Mouse (Mus musculus) neural tube, embryonic 12.5 days (tissue): ENCODE results near the gene Lrrk1. TPM values are rescaled to one million over a fixed set of nuclear protein-coding genes. Genes with fewer than 3 reads are reported as not detected.

Source experiments
- ATAC-seq: fragments of 200-750 bp; cut with Nextera tagmentation; 2 replicates; pipeline ENCODE4 v1.8.0; 2017; ENCODE audit warnings: low read depth, mild to moderate bottlenecking, moderate TSS enrichment, moderate library complexity; ENCODE audit not compliant: low FRiP score
- H3K27ac ChIP-seq: fragments of 300-500 bp; sonication (generic); 2 replicates; pipeline ENCODE4 v1.5.1; 2016
- H3K27me3 ChIP-seq: fragments of 300-500 bp; sonication (generic); replicated peaks from 2 replicates; pipeline ENCODE4 v1.6.1; 2016; ENCODE audit warnings: mild to moderate bottlenecking
- H3K36me3 ChIP-seq: fragments of 300-500 bp; sonication (generic); 2 replicates; pipeline ENCODE4 v1.6.1; 2016; ENCODE audit warnings: mild to moderate bottlenecking
- H3K4me1 ChIP-seq: fragments of 300-500 bp; sonication (generic); 2 replicates; pipeline ENCODE4 v1.6.1; 2016
- H3K4me2 ChIP-seq: fragments of 300-500 bp; sonication (generic); replicated peaks from 2 replicates; pipeline ENCODE4 v1.6.1; 2016; ENCODE audit warnings: mild to moderate bottlenecking
- H3K4me3 ChIP-seq: fragments of 300-500 bp; sonication (generic); 2 replicates; pipeline ENCODE4 v1.5.1; 2016
- H3K9ac ChIP-seq: fragments of 300-500 bp; sonication (generic); 2 replicates; pipeline ENCODE4 v1.6.1; 2016; ENCODE audit warnings: mild to moderate bottlenecking
- H3K9me3 ChIP-seq: fragments of 300-500 bp; sonication (generic); 2 replicates; pipeline ENCODE4 v1.6.1; 2016; ENCODE audit warnings: mild to moderate bottlenecking
- WGBS: fragments of 180-500 bp; shearing (Covaris S2); methylation state at CpG from one replicate; pipeline ENCODE4 v1.1.7; 2016; 5-methylcytosine and 5-hydroxymethylcytosine counted together
- polyA plus RNA-seq: library from polyadenylated mRNA; unstranded; fragments of >200 nt; fragmentation: Nextera tagmentation; extraction: Ambion mirVana; gene quantifications from 2 replicates; pipeline ENCODE4 v1.2.1, GENCODE M21; 2016

Lrrk1 gene
- polyA plus RNA-seq, 1 experiment from 2014 or later, result 8.5 TPM

GRCm38 (mm10) chr7:66330610-66331009 is 57.5 kb downstream of the Lrrk1 start:
- H3K9ac ChIP-seq, result no peak overlapping the region
- H3K9me3 ChIP-seq, result no peaks in the 10 kb centered on the region
- H3K4me1 ChIP-seq, result no peaks in the 10 kb centered on the region
- no peak overlapping the region for H3K4me3 ChIP-seq
- no peak for ATAC-seq
- H3K27ac ChIP-seq, result no peak overlapping the region
- H3K36me3 ChIP-seq, result no peaks in the 10 kb centered on the region
- WGBS, result 85% methylated on average over 9 of the region's 9 CpGs
- H3K27me3 ChIP-seq, result no peaks in the 10 kb centered on the region
- no peak overlapping the region for H3K4me2 ChIP-seq

- 75% methylated on average over 2 of the region's 2 CpGs for WGBS
Observed at GRCm38 (mm10) chr7:66327516-66327915, 60.6 kb downstream of the Lrrk1 start.

GRCm38 (mm10) chr7:66325419-66326053 is 62.6 kb downstream of the Lrrk1 start:
- Histone ChIP-seq H3K27ac (no peak overlapping the region), H3K4me3 (no peak overlapping the region), H3K27me3 (no peaks in the 10 kb centered on the region), H3K9ac (no peak overlapping the region), H3K9me3 (no peaks in the 10 kb centered on the region), H3K4me2 (no peak overlapping the region), H3K36me3 (no peaks in the 10 kb centered on the region), H3K4me1 (peaks cover 3% of the 10 kb centered on the region)
- WGBS, result 55% methylated on average over 3 of the region's 3 CpGs
- no peak for ATAC-seq

More at GRCm38 (mm10) chr7:66327516-66327915, 60.6 kb downstream of the Lrrk1 start:
- Histone ChIP-seq H3K9ac (no peak overlapping the region), H3K27me3 (no peaks in the 10 kb centered on the region), H3K4me3 (no peak overlapping the region), H3K36me3 (no peaks in the 10 kb centered on the region), H3K4me1 (no peaks in the 10 kb centered on the region), H3K4me2 (no peak overlapping the region), H3K27ac (no peak overlapping the region), H3K9me3 (no peaks in the 10 kb centered on the region)
- no peak for ATAC-seq

GRCm38 (mm10) chr7:66323252-66324015 is 64.7 kb downstream of the Lrrk1 start:
- H3K36me3 ChIP-seq, result no peaks in the 10 kb centered on the region
- H3K27me3 ChIP-seq, result no peaks in the 10 kb centered on the region
- no peak overlapping the region for H3K27ac ChIP-seq
- H3K4me3 ChIP-seq, result no peak overlapping the region
- H3K9ac ChIP-seq, result no peak overlapping the region
- H3K9me3 ChIP-seq, result no peaks in the 10 kb centered on the region
- no peak for ATAC-seq
- peaks cover 3% of the 10 kb centered on the region for H3K4me1 ChIP-seq
- WGBS, result 79% methylated on average over 9 of the region's 9 CpGs
- H3K4me2 ChIP-seq, result no peak overlapping the region

GRCm38 (mm10) chr7:66320996-66321395 is 67.2 kb downstream of the Lrrk1 start:
- WGBS, result 63% methylated on average over 5 of the region's 5 CpGs

GRCm38 (mm10) chr7:66318147-66318546 is 70.0 kb downstream of the Lrrk1 start:
- ATAC-seq, result no peak
- Histone ChIP-seq H3K27ac (no peak overlapping the region), H3K4me2 (no peak overlapping the region), H3K27me3 (no peaks in the 10 kb centered on the region), H3K4me3 (no peak overlapping the region), H3K9ac (no peak overlapping the region), H3K36me3 (no peaks in the 10 kb centered on the region), H3K9me3 (no peaks in the 10 kb centered on the region; the same call in 1 of the 2 replicates), H3K4me1 (peaks cover 3% of the 10 kb centered on the region)
- 92% methylated on average over 6 of the region's 6 CpGs for WGBS

More at GRCm38 (mm10) chr7:66320996-66321395, 67.2 kb downstream of the Lrrk1 start:
- ATAC-seq, result no peak
- H3K4me1 ChIP-seq, result peaks cover 3% of the 10 kb centered on the region
- no peak overlapping the region for H3K4me2 ChIP-seq
- no peak overlapping the region for H3K27ac ChIP-seq
- no peak overlapping the region for H3K9ac ChIP-seq
- H3K4me3 ChIP-seq, result no peak overlapping the region
- H3K27me3 ChIP-seq, result no peaks in the 10 kb centered on the region
- H3K36me3 ChIP-seq, result no peaks in the 10 kb centered on the region
- H3K9me3 ChIP-seq, result no peaks in the 10 kb centered on the region

GRCm38 (mm10) chr7:66310670-66311656 is 77.2 kb downstream of the Lrrk1 start:
- Histone ChIP-seq H3K9me3 (no peaks in the 10 kb centered on the region; the same call in 1 of the 2 replicates), H3K4me2 (no peak overlapping the region), H3K27me3 (no peaks in the 10 kb centered on the region), H3K9ac (no peak overlapping the region), H3K36me3 (no peaks in the 10 kb centered on the region), H3K27ac (no peak overlapping the region), H3K4me3 (no peak overlapping the region), H3K4me1 (no peaks in the 10 kb centered on the region)
- ATAC-seq, result no peak
- 86% methylated on average over 26 of the region's 26 CpGs for WGBS

GRCm38 (mm10) chr7:66309950-66310669 is 78.0 kb downstream of the Lrrk1 start:
- no peak overlapping the region for H3K9ac ChIP-seq
- no peak overlapping the region for H3K4me2 ChIP-seq
- 47% methylated on average over 7 of the region's 7 CpGs for WGBS
- H3K4me1 ChIP-seq, result no peaks in the 10 kb centered on the region
- no peaks in the 10 kb centered on the region for H3K36me3 ChIP-seq
- H3K4me3 ChIP-seq, result no peak overlapping the region
- no peaks in the 10 kb centered on the region for H3K9me3 ChIP-seq
- no peak for ATAC-seq
- H3K27ac ChIP-seq, result no peak overlapping the region
- H3K27me3 ChIP-seq, result no peaks in the 10 kb centered on the region

- Histone ChIP-seq H3K4me2 (no peak overlapping the region), H3K9ac (no peak overlapping the region), H3K36me3 (no peaks in the 10 kb centered on the region), H3K27me3 (no peaks in the 10 kb centered on the region), H3K4me3 (no peak overlapping the region), H3K4me1 (no peaks in the 10 kb centered on the region), H3K27ac (no peak overlapping the region), H3K9me3 (no peaks in the 10 kb centered on the region)
- 76% methylated on average over 5 of the region's 5 CpGs for WGBS
- no peak for ATAC-seq
Observed at GRCm38 (mm10) chr7:66309240-66309949, 78.8 kb downstream of the Lrrk1 start.

GRCm38 (mm10) chr7:66308581-66309239 is 79.4 kb downstream of the Lrrk1 start:
- H3K9me3 ChIP-seq, result no peaks in the 10 kb centered on the region
- H3K27me3 ChIP-seq, result no peaks in the 10 kb centered on the region
- H3K4me2 ChIP-seq, result no peak overlapping the region
- 0 out of 2 replicates have a peak overlapping the region, but pooled peaks have one; percentile 2 for H3K9ac ChIP-seq
- no peak for ATAC-seq
- no peak overlapping the region for H3K4me3 ChIP-seq
- H3K27ac ChIP-seq, result no peak overlapping the region
- H3K36me3 ChIP-seq, result no peaks in the 10 kb centered on the region
- 72% methylated on average over 13 of the region's 13 CpGs for WGBS
- H3K4me1 ChIP-seq, result no peaks in the 10 kb centered on the region

- Histone ChIP-seq H3K9ac (no peak overlapping the region), H3K4me3 (no peak overlapping the region), H3K27ac (no peak overlapping the region), H3K36me3 (no peaks in the 10 kb centered on the region), H3K27me3 (no peaks in the 10 kb centered on the region), H3K4me1 (no peaks in the 10 kb centered on the region), H3K4me2 (no peak overlapping the region), H3K9me3 (no peaks in the 10 kb centered on the region)
- 91% methylated on average over 2 of the region's 2 CpGs for WGBS
- ATAC-seq, result no peak
Observed at GRCm38 (mm10) chr7:66307791-66308190, 80.4 kb downstream of the Lrrk1 start.
